Mouse (Mus musculus): ENCODE results near the gene Kbtbd7.

- TF ChIP-seq POLR2A (IDR thresholded peaks at IDR 0.05; ENCODE audit: low read depth, low read length) (no peak), CTCF (IDR thresholded peaks at IDR 0.05; ENCODE audit: borderline replicate concordance, insufficient read depth, low read length) (no peak)
Observed at GRCm38 (mm10) chr14:79441441-79441840, 15.1 kb downstream of the Kbtbd7 start.

Data from embryonic fibroblast, embryonic 13.5 days (primary cell).